Mouse (Mus musculus): ENCODE measurements around the gene Rab30. TPM values are rescaled to one million over a fixed set of nuclear protein-coding genes. Genes with fewer than 3 reads are reported as not detected.

The Rab30 gene
- total and polyA plus RNA-seq, 3 experiments = 39.1 to 105 (median 66.2) TPM

DNA sequence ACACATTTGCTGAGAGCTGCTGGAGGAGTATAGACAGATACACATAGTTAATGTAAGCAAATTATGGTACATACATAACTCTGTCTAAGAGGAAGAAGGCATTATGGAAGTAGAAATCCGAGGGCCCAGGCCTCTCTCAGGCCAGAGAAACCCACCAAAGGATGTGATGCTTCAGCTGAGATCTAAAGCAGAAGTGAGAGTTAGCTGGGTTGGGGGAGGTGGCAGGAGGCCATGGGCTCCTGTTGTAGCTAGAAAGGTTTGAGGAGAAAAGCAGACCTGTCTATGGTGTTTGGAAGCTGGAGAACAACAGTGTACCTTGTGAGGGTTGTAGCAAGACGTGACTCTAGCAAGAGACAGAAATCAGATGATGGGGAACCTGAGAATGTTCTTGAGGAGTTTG is 75.8 kb downstream of the Rab30 start (continued):
- TF ChIP-seq ZC3H11A (IDR thresholded peaks at IDR 0.05; ENCODE audit: low read depth, low read length) = no peak

DNA sequence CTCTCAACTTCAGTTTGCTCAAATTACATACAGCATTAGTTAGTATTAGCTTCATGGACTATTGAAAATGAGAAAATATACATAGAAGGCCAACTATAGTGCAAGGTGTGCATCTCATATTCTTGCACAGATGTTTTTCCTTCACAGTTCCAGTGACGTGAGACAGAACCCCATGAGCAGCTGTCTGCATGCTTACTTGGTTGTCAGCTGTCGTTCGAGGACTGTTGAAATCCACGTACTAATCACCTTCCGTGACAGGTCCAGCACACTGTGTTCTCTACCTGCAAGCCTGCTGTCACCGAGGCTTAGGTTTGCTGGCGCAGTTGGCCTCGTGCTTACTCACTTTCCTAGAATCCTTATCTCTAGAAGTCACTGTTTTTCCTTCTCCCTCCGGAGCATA is 76.5 kb downstream of the Rab30 start:
- H3K4me3 ChIP-seq (replicated peaks in 1 of 3; ENCODE audit: low read depth in 2 of 3, low read length in 2 of 3, poor library complexity in 1 of 3) = no peak overlapping the region
- no peak overlapping the region for H3K9ac ChIP-seq (ENCODE audit: insufficient read depth, low read depth)
- peak overlapping the region; percentile 63 for H3K27ac ChIP-seq (ENCODE audit: insufficient read depth, low read depth)
- no peak overlapping the region for H3K4me2 ChIP-seq (ENCODE audit: insufficient read depth, low read depth, poor library complexity, severe bottlenecking)
- peaks cover 0 to 7% of the 10 kb centered on the region in 2 experiments for H3K36me3 ChIP-seq (replicated peaks in 1 of 2; ENCODE audit: control insufficient read depth in 1 of 2, insufficient read depth in 1 of 2, low read length in 1 of 2)
- in situ Hi-C loops (cut with MboI; ENCODE audit: low pct_ligation_motif_present, low pct_unique_long_range_greater_than_20kb, low sequenced_read_pairs) = no loop called here
- no peaks in the 10 kb centered on the region for H3K27me3 ChIP-seq (replicated peaks)
- DNase-seq (ENCODE audit: extremely low read depth) = peak; percentile 37
- no peak for TF ChIP-seq POLR2A (IDR thresholded peaks at IDR 0.05; ENCODE audit: low read depth, low read length)
- TF ChIP-seq JUN (IDR thresholded peaks at IDR 0.05; ENCODE audit: insufficient read depth, low read depth, low read length) = no peak
- TF ChIP-seq BHLHE40 (IDR thresholded peaks at IDR 0.05; ENCODE audit: low read depth, low read length) = no peak
- TF ChIP-seq TCF12 (IDR thresholded peaks at IDR 0.05; ENCODE audit: low read depth, low read length) = no peak
- no peak for TF ChIP-seq CHD2 (IDR thresholded peaks at IDR 0.05; ENCODE audit: low read length)
- TF ChIP-seq MAFK (IDR thresholded peaks at IDR 0.05; ENCODE audit: insufficient replicate concordance, low read length) = no peak
- no peak for TF ChIP-seq USF1 (IDR thresholded peaks at IDR 0.05; ENCODE audit: low read depth, low read length)
- no peak for TF ChIP-seq GABPA (IDR thresholded peaks at IDR 0.05; ENCODE audit: insufficient replicate concordance, low read depth, low read length)
- TF ChIP-seq CTCF (conservative IDR thresholded peaks at IDR 0.05 in 1 of 2, IDR thresholded peaks at IDR 0.05 in 1 of 2; ENCODE audit: low read depth in 2 of 2, low read length in 2 of 2) = no peak
- peak; percentile 61; the same call in 1 of the 2 replicates for TF ChIP-seq MAX (IDR thresholded peaks at IDR 0.05; ENCODE audit: low read length)
- TF ChIP-seq POLR2AphosphoS2 (IDR thresholded peaks at IDR 0.05; ENCODE audit: low read depth, low read length) = no peak
- no peak for TF ChIP-seq IRF4 (IDR thresholded peaks at IDR 0.05; ENCODE audit: low read depth, low read length)
- no peak for TF ChIP-seq CHD1 (IDR thresholded peaks at IDR 0.05; ENCODE audit: low read depth, low read length)
- TF ChIP-seq ETS1 (conservative IDR thresholded peaks at IDR 0.05; ENCODE audit: low read depth, low read length) = peak; percentile 64
- TF ChIP-seq PAX5 (IDR thresholded peaks at IDR 0.05; ENCODE audit: low read length) = no peak
- no peak for TF ChIP-seq MXI1 (IDR thresholded peaks at IDR 0.05; ENCODE audit: low read depth, low read length)
- H3K9me3 ChIP-seq (replicated peaks; ENCODE audit: low read length) = no peaks in the 10 kb centered on the region
- peaks cover 26% of the 10 kb centered on the region for H3K79me2 ChIP-seq (replicated peaks; ENCODE audit: control insufficient read depth, extremely low read depth, insufficient read depth, poor library complexity, severe bottlenecking)
- peaks cover 25 to 61% of the 10 kb centered on the region in 2 experiments for H3K4me1 ChIP-seq (ENCODE audit: control insufficient read depth in 1 of 2, insufficient read depth in 2 of 2)
- dilution Hi-C loops (cut with MboI; ENCODE audit: extremely low pct_ligation_motif_present, extremely low pct_unique_long_range_greater_than_20kb, low sequenced_read_pairs) = no loop called here

DNA sequence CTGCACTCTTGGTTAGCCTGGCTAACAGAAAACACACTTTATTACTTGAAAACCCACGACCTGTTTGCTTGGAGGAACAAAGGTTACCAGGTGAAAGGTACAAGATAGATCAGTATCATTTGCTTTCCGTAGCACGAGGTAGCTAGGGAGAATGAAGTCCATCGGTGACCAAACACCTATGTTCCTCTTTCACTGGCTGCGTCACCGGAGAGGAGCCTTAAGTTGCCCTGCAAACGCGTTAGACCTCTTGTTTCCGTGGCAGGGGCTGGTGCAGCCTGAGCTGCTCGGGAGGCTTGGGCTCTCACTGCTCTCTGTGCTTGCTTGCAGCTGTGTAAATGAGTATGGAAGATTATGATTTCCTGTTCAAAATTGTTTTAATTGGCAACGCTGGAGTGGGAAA is 78.3 kb downstream of the Rab30 start:
- dilution Hi-C loops (cut with MboI; ENCODE audit: extremely low pct_ligation_motif_present, extremely low pct_unique_long_range_greater_than_20kb, low sequenced_read_pairs) = no loop called here
- Histone ChIP-seq H3K79me2 (replicated peaks; ENCODE audit: control insufficient read depth, extremely low read depth, insufficient read depth, poor library complexity, severe bottlenecking) (peaks cover 36% of the 10 kb centered on the region), H3K4me3 (replicated peaks in 1 of 3; ENCODE audit: low read depth in 2 of 3, low read length in 2 of 3, poor library complexity in 1 of 3) (peak overlapping the region; percentile 52 to 58 (median 56)), H3K9ac (ENCODE audit: insufficient read depth, low read depth) (peak overlapping the region; percentile 78), H3K9me3 (replicated peaks; ENCODE audit: low read length) (no peaks in the 10 kb centered on the region), H3K36me3 (replicated peaks in 1 of 2; ENCODE audit: control insufficient read depth in 1 of 2, insufficient read depth in 1 of 2, low read length in 1 of 2) (peaks cover 4 to 23% of the 10 kb centered on the region in 2 experiments), H3K27me3 (replicated peaks) (no peaks in the 10 kb centered on the region), H3K4me2 (ENCODE audit: insufficient read depth, low read depth, poor library complexity, severe bottlenecking) (peak overlapping the region; percentile 54), H3K4me1 (ENCODE audit: control insufficient read depth in 1 of 2, insufficient read depth in 2 of 2) (peaks cover 31 to 65% of the 10 kb centered on the region in 2 experiments), H3K27ac (ENCODE audit: insufficient read depth, low read depth) (peak overlapping the region; percentile 74)
- peak; percentile 80 for DNase-seq (ENCODE audit: extremely low read depth)
- in situ Hi-C loops (cut with MboI; ENCODE audit: low pct_ligation_motif_present, low pct_unique_long_range_greater_than_20kb, low sequenced_read_pairs) = no loop called here
- 0 out of 2 replicates have a peak, but pooled peaks have one; percentile 31 for TF ChIP-seq MEF2A (IDR thresholded peaks at IDR 0.05; ENCODE audit: borderline replicate concordance, low read depth, low read length)
- 0 out of 2 replicates have a peak, but pooled peaks have one; percentile 18 for TF ChIP-seq ELF1 (IDR thresholded peaks at IDR 0.05; ENCODE audit: low read depth, low read length)
- no peak for TF ChIP-seq RAD21 (IDR thresholded peaks at IDR 0.05; ENCODE audit: low read depth, low read length)
- TF ChIP-seq ZMIZ1 (IDR thresholded peaks at IDR 0.05; ENCODE audit: low read depth, low read length) = 0 out of 2 replicates have a peak, but pooled peaks have one; percentile 16
- peak; percentile 86 for TF ChIP-seq POLR2A (IDR thresholded peaks at IDR 0.05; ENCODE audit: low read depth, low read length)
- peak; percentile 35; the same call in 1 of the 2 replicates for TF ChIP-seq EP300 (IDR thresholded peaks at IDR 0.05; ENCODE audit: low read length)
- TF ChIP-seq NRF1 (IDR thresholded peaks at IDR 0.05; ENCODE audit: low read depth, low read length) = 0 out of 2 replicates have a peak, but pooled peaks have one; percentile 27
- peak; percentile 90 for TF ChIP-seq TBP (conservative IDR thresholded peaks at IDR 0.05; ENCODE audit: low read depth, low read length)
- no peak for TF ChIP-seq PAX5 (IDR thresholded peaks at IDR 0.05; ENCODE audit: low read length)
- TF ChIP-seq KAT2A (IDR thresholded peaks at IDR 0.05; ENCODE audit: insufficient replicate concordance, low read length) = no peak
- TF ChIP-seq MAX (IDR thresholded peaks at IDR 0.05; ENCODE audit: low read length) = peak; percentile 59; the same call in 1 of the 2 replicates
- TF ChIP-seq IRF4 (IDR thresholded peaks at IDR 0.05; ENCODE audit: low read depth, low read length) = 0 out of 2 replicates have a peak, but pooled peaks have one; percentile 46
- TF ChIP-seq ETS1 (conservative IDR thresholded peaks at IDR 0.05; ENCODE audit: low read depth, low read length) = 0 out of 2 replicates have a peak, but pooled peaks have one; percentile 5
- TF ChIP-seq JUN (IDR thresholded peaks at IDR 0.05; ENCODE audit: insufficient read depth, low read depth, low read length) = no peak
- TF ChIP-seq USF2 (conservative IDR thresholded peaks at IDR 0.05; ENCODE audit: low read depth, low read length) = no peak
- TF ChIP-seq NELFE (IDR thresholded peaks at IDR 0.05; ENCODE audit: low read depth, low read length) = peak; percentile 58; the same call in 1 of the 2 replicates
